Mouse (Mus musculus) gastrocnemius, postnatal 10 days (tissue): Measurements from ENCODE around the gene Chchd2. TPM values are rescaled to one million over a fixed set of nuclear protein-coding genes. Genes with fewer than 3 reads are reported as not detected.
A peak's percentile ranks its signal among the peaks of the same experiment; 100 is the strongest.

ENCODE experiments used
- DNase-seq: peaks from one replicate; pipeline ENCODE4 v3.0.0; 2021; ENCODE audit warnings: mixed read lengths
- total RNA-seq, 2 experiments: library from RNA; stranded (reverse); gene quantifications; 2 replicates each; pipeline ENCODE4 v1.2.3; 2021

Gene Chchd2
- total RNA-seq, 2 experiments from 2014 or later, result 404 to 489 TPM

GRCm38 (mm10) chr5:129878946-129879345 lies 8.3 kb downstream of the Chchd2 start:
- peak; percentile 81 for DNase-seq

DNA sequence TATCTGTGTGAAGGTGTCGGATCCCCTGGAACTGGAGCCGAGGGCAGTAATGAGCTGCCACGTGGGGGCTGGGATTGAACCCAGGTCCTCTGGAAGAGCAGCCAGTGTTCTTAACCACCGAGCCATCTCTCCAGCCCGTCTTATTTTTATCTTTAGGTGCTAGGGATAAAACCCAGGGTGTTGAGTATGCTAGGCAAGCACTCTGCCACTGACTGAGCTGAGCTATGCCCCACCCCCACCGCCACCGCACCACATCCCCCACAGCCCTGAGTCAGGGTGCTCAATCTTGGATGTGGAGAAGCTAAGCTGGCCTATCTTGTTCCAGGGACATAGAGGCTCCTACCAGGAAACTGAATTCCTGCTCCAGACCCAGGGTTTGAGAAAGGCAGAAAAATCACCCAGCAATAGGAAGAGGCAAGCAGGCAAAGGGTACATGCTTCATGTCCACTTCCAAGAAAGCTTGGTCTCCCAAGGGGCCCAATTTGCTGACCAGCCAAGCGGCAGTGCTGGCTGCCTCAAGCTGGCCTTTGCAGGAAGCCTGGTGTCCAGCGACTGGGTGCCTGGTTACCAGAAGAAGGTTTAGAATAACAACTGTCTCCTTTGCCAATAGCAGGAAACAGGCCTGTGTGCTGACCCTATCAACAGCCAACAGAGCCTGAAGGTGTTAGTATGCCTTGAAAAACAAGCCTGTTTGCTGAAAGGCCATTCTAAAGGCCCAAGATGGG lies 9.4 kb downstream of the Chchd2 start:
- DNase-seq, result peak; percentile 25

GRCm38 (mm10) chr5:129875098-129875497 lies 12.2 kb downstream of the Chchd2 start:
- no peak for DNase-seq

DNA sequence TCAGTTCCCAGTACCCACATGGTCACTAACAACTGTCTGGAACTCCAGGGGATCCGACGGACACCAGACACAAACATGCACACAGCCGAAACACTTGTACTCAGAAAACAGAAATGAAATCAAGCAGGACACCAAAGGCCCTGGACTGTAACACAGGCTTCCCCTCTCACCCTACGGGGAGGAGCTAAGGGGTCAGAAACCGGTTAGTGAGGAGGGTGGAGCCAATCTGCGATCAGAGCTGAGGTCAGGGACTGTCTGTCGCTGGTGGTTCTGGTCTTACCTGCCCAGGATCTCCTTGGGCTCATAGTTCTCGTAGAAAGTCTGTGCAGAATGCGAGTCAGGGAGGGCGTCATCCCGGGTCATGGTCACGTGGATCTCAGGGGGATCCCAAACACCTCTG lies 13.3 kb downstream of the Chchd2 start:
- no peak for DNase-seq

DNA sequence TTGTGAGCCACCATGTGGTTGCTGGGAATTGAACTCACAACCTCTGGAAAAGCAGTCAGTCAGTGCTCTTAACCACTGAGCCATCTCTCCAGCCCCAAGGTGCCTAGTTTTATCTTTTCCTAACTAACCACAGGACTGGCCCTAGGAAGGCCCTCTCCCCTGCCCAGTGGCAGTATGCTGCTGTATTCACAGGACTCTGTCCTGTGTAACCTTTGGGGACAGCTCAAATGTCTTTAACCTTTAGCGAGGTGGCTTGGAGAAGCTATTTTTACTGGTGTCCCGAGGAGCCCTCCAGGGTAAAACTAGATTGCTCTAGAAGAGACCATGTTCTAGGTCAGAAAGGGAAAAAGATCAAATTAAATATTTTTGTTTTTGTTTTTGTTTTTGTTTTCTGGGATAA lies 16.0 kb downstream of the Chchd2 start:
- no peak for DNase-seq

- no peak for DNase-seq
These were observed 17.9 kb downstream of the Chchd2 start for GRCm38 (mm10) chr5:129869238-129869995.

DNA sequence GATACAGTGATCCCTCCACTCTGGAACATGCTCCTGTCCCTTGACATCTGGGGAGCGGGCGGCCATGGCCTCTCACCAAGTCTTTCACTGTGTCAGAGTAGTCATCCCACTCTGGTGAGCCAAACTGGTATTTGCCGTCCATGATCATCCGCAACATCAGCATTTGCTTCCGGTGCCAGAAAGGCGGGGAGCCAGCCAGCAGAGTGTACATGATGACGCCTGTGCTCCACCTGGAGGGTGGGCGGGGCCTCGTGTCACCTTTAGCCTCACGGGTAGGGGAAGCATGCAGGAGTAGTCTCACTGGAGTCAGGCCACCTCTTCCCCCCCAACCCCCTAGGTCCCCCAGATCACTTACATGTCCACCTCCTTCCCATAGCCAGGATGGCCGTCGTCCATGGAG lies 21.4 kb downstream of the Chchd2 start:
- no peak for DNase-seq

DNA sequence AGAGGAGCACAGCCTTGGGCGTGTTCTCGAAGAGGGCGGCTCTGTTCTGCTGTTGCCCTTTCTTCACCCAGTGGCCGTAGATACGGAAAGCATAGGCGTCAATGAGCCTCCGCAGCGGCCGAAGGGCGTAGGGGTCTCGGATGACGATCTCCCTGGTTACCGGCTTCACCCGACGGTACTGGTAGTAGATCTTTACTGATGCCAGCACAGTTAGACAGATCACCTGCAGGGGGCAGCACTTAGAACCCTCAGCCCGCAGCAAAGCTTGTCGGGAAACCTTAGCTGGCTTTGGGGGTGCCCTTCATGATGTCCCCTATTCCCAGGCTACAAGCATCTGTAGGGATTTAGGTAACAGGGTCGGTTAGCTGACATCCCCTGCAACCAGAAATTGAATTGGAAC lies 22.8 kb downstream of the Chchd2 start:
- peak; percentile 62 for DNase-seq

GRCm38 (mm10) chr5:129862325-129862724 lies 24.9 kb downstream of the Chchd2 start:
- no peak for DNase-seq

DNA sequence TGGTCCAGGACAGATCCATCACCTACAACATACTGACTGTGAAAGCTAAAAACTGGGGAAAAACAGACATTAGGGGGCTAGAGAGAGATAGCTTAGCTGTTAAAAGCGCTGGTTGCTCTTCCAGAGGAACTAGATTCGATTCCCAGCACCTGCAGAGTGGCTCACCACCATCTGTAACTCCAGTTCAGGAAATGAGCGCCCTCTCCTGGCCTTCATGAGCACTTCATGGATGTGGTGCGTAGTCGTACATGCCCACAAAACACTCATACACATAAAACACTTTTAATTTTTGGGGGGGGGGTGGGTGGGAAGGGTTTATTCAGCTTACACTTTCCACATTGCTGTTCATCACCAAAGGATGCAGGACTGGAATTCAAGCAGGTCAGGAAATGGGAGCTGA lies 30.9 kb downstream of the Chchd2 start:
- DNase-seq, result no peak

DNA sequence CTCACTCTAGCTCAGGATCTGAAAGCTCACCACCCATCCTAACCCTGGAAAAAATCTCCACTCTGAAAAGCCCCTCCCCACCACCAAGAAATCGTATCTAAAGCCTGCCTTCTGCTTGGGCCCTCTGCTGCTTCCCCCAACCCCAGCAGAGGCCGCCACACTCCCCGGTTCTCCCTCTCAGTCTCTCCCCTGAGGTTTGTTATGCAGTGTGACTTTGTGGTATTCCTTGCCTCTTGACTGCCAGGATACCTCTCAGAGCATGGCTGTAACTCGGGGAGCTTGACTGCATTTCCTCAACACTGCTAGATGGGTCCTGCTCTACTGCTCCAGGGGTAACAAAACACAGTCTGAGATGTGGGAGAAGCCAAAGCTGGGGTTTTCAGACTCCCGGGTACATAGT lies 32.1 kb downstream of the Chchd2 start:
- DNase-seq, result no peak

GRCm38 (mm10) chr5:129847558-129847820 lies 39.8 kb downstream of the Chchd2 start:
- no peak for DNase-seq

DNA sequence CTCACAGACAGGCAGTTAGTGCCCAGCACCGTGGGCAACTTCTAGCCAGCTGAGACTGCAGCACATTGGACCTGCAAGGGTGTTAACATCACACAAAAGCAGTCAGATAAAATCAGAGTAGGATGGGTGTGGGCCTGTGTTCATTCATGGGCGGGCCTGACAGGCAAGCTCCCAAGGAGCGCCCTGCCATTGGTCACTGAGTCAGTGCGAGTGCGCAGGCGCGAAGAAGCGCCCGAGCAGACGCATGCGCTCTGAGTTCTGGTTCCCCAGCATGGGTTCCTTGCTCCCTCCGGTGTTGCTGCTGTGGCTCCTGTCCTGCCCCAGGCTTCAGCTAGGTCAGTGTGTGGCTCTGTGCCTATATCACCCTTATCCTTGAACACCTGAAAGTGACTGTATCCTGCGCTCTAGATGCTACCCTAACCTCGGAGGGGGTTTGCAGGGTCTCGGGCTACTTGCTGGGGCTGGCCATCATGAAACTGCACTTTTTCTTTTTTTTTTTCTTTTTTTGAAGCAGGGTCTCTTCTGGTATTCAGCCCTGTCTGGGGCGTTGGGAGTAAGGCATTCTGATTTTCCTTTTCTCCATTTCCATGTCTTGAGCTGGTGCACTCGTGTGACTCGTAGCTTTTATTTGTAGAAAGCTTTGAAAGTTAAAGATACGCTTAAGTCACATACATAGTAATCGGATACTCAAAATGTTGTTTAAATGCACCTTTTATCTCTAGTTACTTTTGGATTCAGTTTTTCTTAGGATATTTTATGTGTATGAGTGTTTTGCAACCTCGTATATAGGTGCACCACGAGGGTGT lies 40.3 kb downstream of the Chchd2 start, which contains the start of gene Sumf2:
Sumf2 (plus strand) TSS at position 235 of the 806 bp plus-strand sequence.
- peak; percentile 97 for DNase-seq

GRCm38 (mm10) chr5:129844848-129845247 lies 42.4 kb downstream of the Chchd2 start:
- no peak for DNase-seq

Other genes starting within 250 kb of the Chchd2 start
- 1 to 10 TPM; 3.1 to 3.2 TPM for gene Zfp11, start 217.4 kb downstream of the Chchd2 start, total RNA-seq
- not detected for gene Sept14, start 179.0 kb downstream of the Chchd2 start, total RNA-seq
- gene Mrps17, start 172.0 kb downstream of the Chchd2 start, total RNA-seq, result 10 to 100 TPM; 72.1 to 74.5 TPM
- gene Nipsnap2, start 162.4 kb downstream of the Chchd2 start, total RNA-seq, result 100 to 1,000 TPM; 407 to 464 TPM
- 10 to 100 TPM; 15.9 to 18.2 TPM for gene Psph, start 100.0 kb downstream of the Chchd2 start, total RNA-seq
- gene Sumf2, start 40.5 kb downstream of the Chchd2 start, total RNA-seq, result 10 to 100 TPM in 1 of 2 experiments, 1 to 10 TPM in 1; 9.8 to 13.5 TPM
- gene Zbed5, start 8.3 kb upstream of the Chchd2 start, total RNA-seq, result 1 to 10 TPM; 1.1 to 1.9 TPM
- gene Phkg1, start 11.1 kb upstream of the Chchd2 start, total RNA-seq, result 100 to 1,000 TPM; 199 to 205 TPM
- gene Nupr1l, start 21.1 kb upstream of the Chchd2 start, total RNA-seq, result 1 to 10 TPM in 1 of 2 experiments, under 1 TPM in 1; 0.45 to 1.4 TPM
- gene Vkorc1l1, start 54.5 kb upstream of the Chchd2 start, total RNA-seq, result 10 to 100 TPM; 17.6 to 18.5 TPM
- 10 to 100 TPM; 16.5 to 23.5 TPM for gene Gusb, start 115.6 kb upstream of the Chchd2 start, total RNA-seq
- 10 to 100 TPM; 10.2 to 10.3 TPM for gene Asl, start 141.8 kb upstream of the Chchd2 start, total RNA-seq
- gene Crcp, start 141.8 kb upstream of the Chchd2 start, total RNA-seq, result 10 to 100 TPM; 14.5 to 16.5 TPM
- 10 to 100 TPM; 26.8 to 30.9 TPM for gene Tpst1, start 185.9 kb upstream of the Chchd2 start, total RNA-seq